In the genomic region with DNA sequence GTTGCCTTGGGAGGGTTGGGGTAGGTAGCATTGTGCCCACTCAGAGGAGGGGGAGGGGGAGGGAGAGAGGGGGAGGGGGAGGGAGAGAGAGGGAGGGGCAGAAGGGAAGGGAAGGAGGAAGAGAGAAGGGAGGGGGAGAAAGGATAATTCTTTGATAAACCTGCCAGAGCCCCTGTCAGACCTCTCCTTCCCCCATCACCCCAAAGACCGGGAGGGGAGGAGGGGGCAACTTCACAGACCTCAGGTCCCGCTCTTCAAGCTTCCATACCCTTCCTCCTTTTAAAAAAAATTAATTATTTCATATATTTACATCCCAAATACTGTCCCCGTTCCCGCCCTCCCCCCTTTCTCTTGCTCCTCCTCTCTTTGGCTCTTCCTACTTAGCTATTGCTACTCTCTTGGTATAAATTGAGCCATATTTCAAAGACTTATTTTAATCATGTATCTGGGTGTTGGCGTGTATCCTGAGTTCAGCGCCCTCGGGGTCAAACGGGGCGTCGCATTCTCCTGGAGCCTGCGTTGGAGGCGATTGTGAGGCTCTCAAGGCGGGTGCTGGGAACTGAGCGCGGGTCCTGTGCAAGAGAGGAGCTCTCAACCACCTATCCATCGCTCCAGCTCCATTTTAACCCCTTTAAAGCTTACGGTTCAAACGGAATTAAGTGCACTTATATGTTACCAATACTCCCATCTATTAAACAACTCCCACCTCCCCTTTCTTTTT, we compare ENCODE assay signal across 7 mouse cellular contexts. TPM values are rescaled to one million over a fixed set of nuclear protein-coding genes. Genes with fewer than 3 reads are reported as not detected.
A peak's percentile ranks its signal among the peaks of the same experiment; 100 is the strongest.
DNase-seq lines count a peak whose midpoint lies in the region; ATAC-seq and TF ChIP-seq lines count a peak whose summit lies in the region.

No protein-coding gene starts in this region.

- no peaks in the 10 kb centered on the region for H3K9me3 ChIP-seq in neural tube, embryonic 11.5 days (ENCODE audit: control insufficient read depth, low read length)
- 0 out of 2 replicates have a peak, but pooled peaks cover 3% of the 10 kb centered on the region for H3K9me3 ChIP-seq in limb, embryonic 13.5 days
- no peaks in the 10 kb centered on the region for H3K9me3 ChIP-seq in stomach, embryonic 16.5 days (replicated peaks; ENCODE audit: control insufficient read depth, low read length)

- no peaks in the 10 kb centered on the region for H3K36me3 ChIP-seq in neural tube, embryonic 11.5 days (ENCODE audit: control insufficient read depth, insufficient read depth, low read length)
- no peaks in the 10 kb centered on the region for H3K36me3 ChIP-seq in limb, embryonic 13.5 days
- H3K36me3 ChIP-seq in stomach, embryonic 16.5 days (ENCODE audit: control insufficient read depth, insufficient read depth, low read length) = no peaks in the 10 kb centered on the region

- peak overlapping the region; percentile 47 for H3K4me3 ChIP-seq in neural tube, embryonic 11.5 days (ENCODE audit: low read depth, low read length)
- H3K4me3 ChIP-seq in embryonic fibroblast, embryonic 13.5 days (ENCODE audit: insufficient read depth, low read length) = peak overlapping the region; percentile 36
- peak overlapping the region; percentile 46 for H3K4me3 ChIP-seq in limb, embryonic 13.5 days
- peak overlapping the region; percentile 55 for H3K4me3 ChIP-seq in stomach, embryonic 16.5 days (replicated peaks; ENCODE audit: low read length)

- no peak for TF ChIP-seq CTCF in embryonic fibroblast, embryonic 13.5 days (IDR thresholded peaks at IDR 0.05; ENCODE audit: borderline replicate concordance, insufficient read depth, low read length)

- peak overlapping the region; percentile 33 for H3K4me2 ChIP-seq in neural tube, embryonic 11.5 days (ENCODE audit: low read depth)
- H3K4me2 ChIP-seq in limb, embryonic 13.5 days (replicated peaks) = peak overlapping the region; percentile 56
- H3K4me2 ChIP-seq in stomach, embryonic 16.5 days (ENCODE audit: low read depth, low read length) = peak overlapping the region; percentile 51

- TF ChIP-seq POLR2A in embryonic fibroblast, embryonic 13.5 days (IDR thresholded peaks at IDR 0.05; ENCODE audit: low read depth, low read length) = no peak

- H3K4me1 ChIP-seq in neural tube, embryonic 11.5 days (ENCODE audit: control insufficient read depth, insufficient read depth, low read length) = no peaks in the 10 kb centered on the region; the same call in 1 of the 2 replicates
- no peaks in the 10 kb centered on the region for H3K4me1 ChIP-seq in embryonic fibroblast, embryonic 13.5 days (ENCODE audit: control insufficient read depth, insufficient read depth, low read length)
- peaks cover 17% of the 10 kb centered on the region for H3K4me1 ChIP-seq in limb, embryonic 13.5 days
- 0 out of 2 replicates have a peak, but pooled peaks cover 5% of the 10 kb centered on the region for H3K4me1 ChIP-seq in stomach, embryonic 16.5 days (ENCODE audit: control insufficient read depth, insufficient read depth, low read length)

- peak overlapping the region; percentile 20 for H3K9ac ChIP-seq in neural tube, embryonic 11.5 days (ENCODE audit: low read length)
- H3K9ac ChIP-seq in limb, embryonic 13.5 days = peak overlapping the region; percentile 56; the same call in 1 of the 2 replicates
- H3K9ac ChIP-seq in stomach, embryonic 16.5 days (ENCODE audit: low read length) = peak overlapping the region; percentile 68

- 68% methylated on average over 18 of the region's 18 CpGs for WGBS in neural tube, embryonic 11.5 days
- 78% methylated on average over 18 of the region's 18 CpGs for WGBS in limb, embryonic 13.5 days
- WGBS in stomach, embryonic 16.5 days = 70% methylated on average over 18 of the region's 18 CpGs

- DNase-seq in neural tube, embryonic 11.5 days (ENCODE audit: low spot score) = no peak
- no peak for DNase-seq in neural tube, embryonic 10.5 days (ENCODE audit: extremely low spot score, low spot score)
- DNase-seq in adrenal gland, adult 2 months = no peak
- no peak for DNase-seq in layer of hippocampus, postnatal 14 days (ENCODE audit: low spot score in 2 of 2)

- H3K27me3 ChIP-seq in neural tube, embryonic 11.5 days (ENCODE audit: control insufficient read depth, insufficient read depth, low read length) = no peaks in the 10 kb centered on the region
- H3K27me3 ChIP-seq in limb, embryonic 13.5 days = no peaks in the 10 kb centered on the region
- no peaks in the 10 kb centered on the region for H3K27me3 ChIP-seq in stomach, embryonic 16.5 days (ENCODE audit: control insufficient read depth, insufficient read depth, low read length)

- H3K27ac ChIP-seq in neural tube, embryonic 11.5 days (ENCODE audit: low read depth, low read length) = peak overlapping the region; percentile 63
- peak overlapping the region; percentile 67 for H3K27ac ChIP-seq in embryonic fibroblast, embryonic 13.5 days (ENCODE audit: insufficient read depth, low read length)
- H3K27ac ChIP-seq in limb, embryonic 13.5 days = peak overlapping the region; percentile 80; the same call in 1 of the 2 replicates
- peak overlapping the region; percentile 77 for H3K27ac ChIP-seq in stomach, embryonic 16.5 days (ENCODE audit: low read length)

- peak; percentile 14 for ATAC-seq in neural tube, embryonic 11.5 days (ENCODE audit: insufficient read depth, low FRiP score, low TSS enrichment)
- ATAC-seq in limb, embryonic 13.5 days (ENCODE audit: low FRiP score, low read depth) = no peak
- ATAC-seq in stomach, embryonic 16.5 days (ENCODE audit: insufficient read depth, low FRiP score) = no peak

RNA-seq across cellular contexts. Expression of gene Alox5ap, which starts 34.8 kb away (rescaled TPM):
- polyA plus RNA-seq in neural tube, embryonic 11.5 days (2014; fragmentation: Nextera tagmentation; extraction: Ambion mirVana) = 6.0 and 6.6 TPM in 2 replicates
- 1.4 and 6.0 TPM in 2 replicates for polyA plus RNA-seq in embryonic fibroblast, embryonic 13.5 days (2011; ENCODE audit: insufficient read length, low read depth, missing spikeins)
- polyA plus RNA-seq in limb, embryonic 13.5 days (2015; fragmentation: Nextera tagmentation; extraction: Ambion mirVana) = 12.6 and 13.1 TPM in 2 replicates
- 24.6 and 32.8 TPM in 2 replicates for polyA plus RNA-seq in stomach, embryonic 16.5 days (2015; fragmentation: Nextera tagmentation; extraction: Ambion mirVana)
- total RNA-seq in adrenal gland, adult 2 months (2021) = 10 to 100 TPM; 22.8 to 27.0 TPM
- polyA plus RNA-seq in adrenal gland, adult 2 months (2012; rRNA removed) = 9.0 and 9.1 TPM in 2 replicates
- 1 to 10 TPM; 7.6 to 7.9 TPM for total RNA-seq in layer of hippocampus, postnatal 14 days (2021)

RNA-seq across cellular contexts. Expression of gene Hmgb1, which starts 45.5 kb away (rescaled TPM):
- 1,783 and 1,801 TPM in 2 replicates for polyA plus RNA-seq in neural tube, embryonic 11.5 days (2014; fragmentation: Nextera tagmentation; extraction: Ambion mirVana)
- polyA plus RNA-seq in embryonic fibroblast, embryonic 13.5 days (2011; ENCODE audit: insufficient read length, low read depth, missing spikeins) = 131 and 138 TPM in 2 replicates
- polyA plus RNA-seq in limb, embryonic 13.5 days (2015; fragmentation: Nextera tagmentation; extraction: Ambion mirVana) = 1,754 and 1,889 TPM in 2 replicates
- polyA plus RNA-seq in stomach, embryonic 16.5 days (2015; fragmentation: Nextera tagmentation; extraction: Ambion mirVana) = 907 and 1,078 TPM in 2 replicates
- total RNA-seq in adrenal gland, adult 2 months (2021) = 100 to 1,000 TPM; 128 to 135 TPM
- polyA plus RNA-seq in adrenal gland, adult 2 months (2012; rRNA removed) = 5.1 and 7.5 TPM in 2 replicates
- total RNA-seq in layer of hippocampus, postnatal 14 days (2021) = 100 to 1,000 TPM; 165 to 178 TPM

RNA-seq across cellular contexts. Expression of gene Uspl1, which starts 45.6 kb away (rescaled TPM):
- polyA plus RNA-seq in neural tube, embryonic 11.5 days (2014; fragmentation: Nextera tagmentation; extraction: Ambion mirVana) = 73.3 and 78.6 TPM in 2 replicates
- 31.3 and 37.2 TPM in 2 replicates for polyA plus RNA-seq in embryonic fibroblast, embryonic 13.5 days (2011; ENCODE audit: insufficient read length, low read depth, missing spikeins)
- polyA plus RNA-seq in limb, embryonic 13.5 days (2015; fragmentation: Nextera tagmentation; extraction: Ambion mirVana) = 58.0 and 59.5 TPM in 2 replicates
- 32.2 and 36.7 TPM in 2 replicates for polyA plus RNA-seq in stomach, embryonic 16.5 days (2015; fragmentation: Nextera tagmentation; extraction: Ambion mirVana)
- total RNA-seq in adrenal gland, adult 2 months (2021) = 10 to 100 TPM; 28.5 to 40.7 TPM
- polyA plus RNA-seq in adrenal gland, adult 2 months (2012; rRNA removed) = 3.2 and 4.2 TPM in 2 replicates
- 10 to 100 TPM; 34.5 to 39.9 TPM for total RNA-seq in layer of hippocampus, postnatal 14 days (2021)

Comparison
In these comparisons a context has a peak if more than half of its experiments do, and no peak if none do; other contexts are left out.
1. RNA of gene Hmgb1, which starts 45.5 kb away (polyA plus RNA-seq): 1,783 to 1,801 TPM in neural tube, embryonic 11.5 days, 1,754 to 1,889 TPM in limb, embryonic 13.5 days, 907 to 1,078 TPM in stomach, embryonic 16.5 days and 131 to 138 TPM in embryonic fibroblast, embryonic 13.5 days; 5.1 to 7.5 TPM in adrenal gland, adult 2 months; every median in the first group is over 10 times any median in the second.
2. Peak in every context shown above with its lines, with median percentiles within 50 percentile points of each other: H3K27ac ChIP-seq, H3K4me2 ChIP-seq, H3K4me3 ChIP-seq and H3K9ac ChIP-seq.